Mouse (Mus musculus) forebrain, postnatal 0 days (tissue): ENCODE measurements around the gene Snx8. TPM values are rescaled to one million over a fixed set of nuclear protein-coding genes. Genes with fewer than 3 reads are reported as not detected.

Experiments used
- ATAC-seq: fragments of 200-750 bp; cut with Nextera tagmentation; 2 replicates; pipeline ENCODE4 v1.8.0; 2017; ENCODE audit warnings: mild to moderate bottlenecking, moderate library complexity
- DNase-seq: peaks from one replicate; pipeline ENCODE4 v3.0.0-alpha.2; 2015
- H3K27ac ChIP-seq: fragments of 300-500 bp; sonication (generic); 2 replicates; pipeline ENCODE4 v1.5.1; 2014; ENCODE audit warnings: low read depth, mild to moderate bottlenecking, antibody characterized with exemption, low read length, moderate library complexity, mixed read lengths
- H3K27me3 ChIP-seq: fragments of 300-500 bp; sonication (generic); 2 replicates; pipeline ENCODE4 v1.6.1; 2014; ENCODE audit warnings: mild to moderate bottlenecking, low read length, mixed read lengths; ENCODE audit not compliant: insufficient read depth
- H3K36me3 ChIP-seq: fragments of 300-500 bp; sonication (generic); 2 replicates; pipeline ENCODE4 v1.6.1; 2014; ENCODE audit warnings: mild to moderate bottlenecking, moderate library complexity; ENCODE audit not compliant: insufficient read depth
- H3K4me1 ChIP-seq: fragments of 300-500 bp; sonication (generic); 2 replicates; pipeline ENCODE4 v1.6.1; 2014; ENCODE audit warnings: antibody characterized with exemption; ENCODE audit not compliant: insufficient read depth
- H3K4me2 ChIP-seq: fragments of 300-500 bp; sonication (generic); 2 replicates; pipeline ENCODE4 v1.6.1; 2014; ENCODE audit warnings: low read depth, mild to moderate bottlenecking, moderate library complexity
- H3K4me3 ChIP-seq: fragments of 300-500 bp; sonication (generic); 2 replicates; pipeline ENCODE4 v1.5.1; 2014; ENCODE audit warnings: low read depth, low read length, mixed read lengths
- H3K9ac ChIP-seq: fragments of 300-500 bp; sonication (generic); 2 replicates; pipeline ENCODE4 v1.6.1; 2014; ENCODE audit warnings: mild to moderate bottlenecking
- H3K9me3 ChIP-seq: fragments of 300-500 bp; sonication (generic); 2 replicates; pipeline ENCODE4 v1.6.1; 2016; ENCODE audit warnings: low read length
- CTCF ChIP-seq: sonication (generic); IDR thresholded peaks from 2 replicates; pipeline ENCODE4 v1.5.1; 2016; ENCODE audit warnings: antibody characterized with exemption, control low read depth, low read depth
- WGBS: fragments of 180-500 bp; shearing (Covaris S2); extraction: QIAGEN DNeasy Blood & Tissue Kit; methylation state at CpG from one replicate; pipeline ENCODE4 v1.1.7; 2014; 5-methylcytosine and 5-hydroxymethylcytosine counted together
- polyA plus RNA-seq: library from polyadenylated mRNA; unstranded; fragments of >200 nt; fragmentation: Nextera tagmentation; extraction: Ambion mirVana; gene quantifications from 2 replicates; pipeline ENCODE4 v1.2.1, GENCODE M21; 2015
- total RNA-seq: library from RNA; depleted of rRNA; stranded (reverse); fragments of >200 nt; gene quantifications from 2 replicates; pipeline ENCODE4 v1.2.3, GENCODE M21; 2014

Snx8 gene
- total and polyA plus RNA-seq, 2 experiments from 2014 or later = 31.1 to 54.6 TPM

DNA sequence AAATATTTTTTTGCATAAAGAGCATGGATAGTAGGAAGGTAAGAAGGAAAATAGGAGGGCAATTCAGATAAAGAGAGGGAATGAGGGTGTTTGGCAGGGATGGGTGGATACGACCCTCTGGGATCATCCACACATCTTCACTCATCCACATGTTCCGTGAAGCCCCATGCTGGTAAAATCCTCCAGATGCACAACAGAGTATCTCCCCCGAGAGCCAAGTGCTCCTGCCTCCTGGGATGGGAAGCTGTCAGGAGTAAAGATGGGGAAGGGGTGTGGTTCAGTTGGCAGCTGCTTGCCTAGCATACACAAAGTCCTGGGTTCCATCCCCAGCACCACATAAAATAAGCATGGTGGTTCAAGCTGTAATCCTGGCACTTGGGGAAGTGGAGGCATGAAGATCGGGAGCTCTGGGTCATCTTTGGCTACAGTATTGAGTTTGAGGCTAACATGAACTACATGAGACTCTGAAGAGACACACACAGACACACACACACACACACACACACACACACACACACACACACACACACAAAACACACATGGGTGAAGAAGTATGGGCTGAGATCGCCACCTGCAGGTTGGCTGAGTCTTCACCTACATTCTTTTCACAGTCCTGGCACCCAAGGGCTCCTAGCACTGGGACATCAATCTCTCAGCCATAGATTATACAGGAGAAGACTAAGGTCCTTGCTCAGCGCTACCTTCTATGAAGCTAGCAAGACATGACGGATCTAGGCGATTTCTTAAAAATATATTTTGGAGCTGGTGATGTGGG is 7.3 kb upstream of the Snx8 start:
- no peak overlapping the region for H3K27ac ChIP-seq
- H3K4me3 ChIP-seq = no peak overlapping the region
- no peak overlapping the region for H3K4me2 ChIP-seq
- no peaks in the 10 kb centered on the region for H3K4me1 ChIP-seq
- DNase-seq = peak; percentile 24
- 62% methylated on average over 8 of the region's 8 CpGs for WGBS
- H3K9me3 ChIP-seq = no peaks in the 10 kb centered on the region
- no peak for ATAC-seq
- TF ChIP-seq CTCF = peak; percentile 67
- no peak overlapping the region for H3K9ac ChIP-seq
- no peaks in the 10 kb centered on the region for H3K36me3 ChIP-seq
- H3K27me3 ChIP-seq = no peaks in the 10 kb centered on the region; the same call in 1 of the 2 replicates

GRCm38 (mm10) chr5:140392701-140393100 is 3.6 kb upstream of the Snx8 start:
- no peaks in the 10 kb centered on the region; the same call in 1 of the 2 replicates for H3K27me3 ChIP-seq
- ATAC-seq = no peak

DNA sequence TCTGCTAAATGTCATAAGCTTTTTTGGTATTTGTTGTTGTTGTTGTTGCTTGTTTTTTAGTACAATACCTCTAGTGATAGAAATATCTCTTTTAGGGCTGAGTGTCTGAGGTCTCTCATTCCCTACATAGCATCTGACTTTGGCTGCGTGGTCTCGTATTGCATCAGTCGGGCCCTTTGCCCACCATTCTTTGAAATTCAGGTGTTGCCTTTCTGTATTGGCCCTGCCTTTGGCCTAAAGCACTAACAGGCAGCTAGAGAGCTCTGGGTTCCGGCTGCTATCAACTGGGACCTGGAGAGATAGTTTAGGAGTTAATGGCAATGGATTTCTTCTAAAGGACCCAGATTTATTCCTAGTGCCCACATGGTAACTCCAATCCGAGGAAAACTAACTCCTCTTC is 2.9 kb upstream of the Snx8 start:
- Histone ChIP-seq H3K9ac (no peak overlapping the region), H3K4me1 (0 out of 2 replicates have a peak, but pooled peaks cover 3% of the 10 kb centered on the region), H3K4me3 (no peak overlapping the region), H3K27me3 (no peaks in the 10 kb centered on the region; the same call in 1 of the 2 replicates), H3K4me2 (no peak overlapping the region), H3K27ac (no peak overlapping the region), H3K9me3 (no peaks in the 10 kb centered on the region), H3K36me3 (no peaks in the 10 kb centered on the region)
- TF ChIP-seq CTCF = no peak
- WGBS = 96% methylated on average over 5 of the region's 5 CpGs
- no peak for DNase-seq
- no peak for ATAC-seq

More at GRCm38 (mm10) chr5:140392701-140393100, 3.6 kb upstream of the Snx8 start:
- DNase-seq = no peak
- Histone ChIP-seq H3K4me3 (no peak overlapping the region), H3K9ac (no peak overlapping the region), H3K9me3 (no peaks in the 10 kb centered on the region), H3K27ac (no peak overlapping the region), H3K4me1 (0 out of 2 replicates have a peak, but pooled peaks cover 3% of the 10 kb centered on the region), H3K4me2 (no peak overlapping the region), H3K36me3 (no peaks in the 10 kb centered on the region)
- no peak for TF ChIP-seq CTCF
- WGBS = 95% methylated on average over 3 of the region's 3 CpGs

DNA sequence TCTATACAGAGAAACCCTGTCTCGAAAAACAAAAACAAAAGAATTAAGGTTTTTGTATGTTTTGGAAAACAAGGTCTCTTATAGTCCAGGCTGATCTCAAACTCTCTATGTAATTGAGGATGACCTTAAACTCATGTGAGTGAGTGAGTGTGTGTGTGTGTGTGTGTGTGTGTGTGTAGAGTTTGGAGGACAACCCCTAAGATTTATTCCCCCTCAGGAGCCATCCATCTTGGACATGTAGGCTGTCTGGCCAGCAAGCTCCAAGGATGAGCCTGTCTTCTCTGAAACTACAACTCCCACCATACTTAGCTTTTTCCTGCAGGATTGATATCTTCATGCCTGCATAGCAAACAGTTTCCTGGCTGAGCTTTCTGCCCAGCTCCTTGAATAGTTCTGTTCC is 2.4 kb upstream of the Snx8 start:
- no peak overlapping the region for H3K4me3 ChIP-seq
- H3K4me2 ChIP-seq = no peak overlapping the region
- DNase-seq = no peak
- no peak overlapping the region for H3K9ac ChIP-seq
- H3K36me3 ChIP-seq = no peaks in the 10 kb centered on the region
- ATAC-seq = no peak
- TF ChIP-seq CTCF = no peak
- no peak overlapping the region for H3K27ac ChIP-seq
- no peaks in the 10 kb centered on the region for H3K9me3 ChIP-seq
- H3K27me3 ChIP-seq = no peaks in the 10 kb centered on the region; the same call in 1 of the 2 replicates
- WGBS = 84% methylated on average over 1 of the region's 1 CpGs
- 0 out of 2 replicates have a peak, but pooled peaks cover 3% of the 10 kb centered on the region for H3K4me1 ChIP-seq

DNA sequence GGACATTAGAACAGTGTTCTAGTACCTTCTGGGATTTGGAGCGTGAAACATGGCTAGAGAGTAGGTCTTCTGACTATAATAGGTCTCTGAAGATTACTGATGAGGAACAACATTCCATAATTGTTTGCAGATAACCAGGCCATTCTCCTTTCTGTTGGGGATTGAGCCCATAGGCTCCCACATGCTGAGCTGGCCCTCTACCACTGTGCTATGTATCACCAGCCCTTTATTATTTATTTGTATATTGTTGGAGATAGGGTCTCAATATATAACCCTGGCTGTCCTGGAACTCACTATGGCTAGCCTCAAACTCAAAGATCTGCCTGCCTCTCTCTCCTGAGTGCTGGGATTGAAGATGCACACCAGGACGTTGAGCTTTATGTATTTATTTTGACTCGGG is 585 bp upstream of the Snx8 start:
- Histone ChIP-seq H3K27ac (no peak overlapping the region), H3K4me3 (peak overlapping the region; percentile 52; the same call in 1 of the 2 replicates), H3K4me2 (peak overlapping the region; percentile 90), H3K4me1 (0 out of 2 replicates have a peak, but pooled peaks cover 3% of the 10 kb centered on the region), H3K36me3 (no peaks in the 10 kb centered on the region), H3K27me3 (no peaks in the 10 kb centered on the region; the same call in 1 of the 2 replicates), H3K9ac (0 out of 2 replicates have a peak overlapping the region, but pooled peaks have one; percentile 58), H3K9me3 (no peaks in the 10 kb centered on the region)
- TF ChIP-seq CTCF = no peak
- ATAC-seq = no peak
- DNase-seq = no peak
- 62% methylated on average over 3 of the region's 3 CpGs for WGBS

DNA sequence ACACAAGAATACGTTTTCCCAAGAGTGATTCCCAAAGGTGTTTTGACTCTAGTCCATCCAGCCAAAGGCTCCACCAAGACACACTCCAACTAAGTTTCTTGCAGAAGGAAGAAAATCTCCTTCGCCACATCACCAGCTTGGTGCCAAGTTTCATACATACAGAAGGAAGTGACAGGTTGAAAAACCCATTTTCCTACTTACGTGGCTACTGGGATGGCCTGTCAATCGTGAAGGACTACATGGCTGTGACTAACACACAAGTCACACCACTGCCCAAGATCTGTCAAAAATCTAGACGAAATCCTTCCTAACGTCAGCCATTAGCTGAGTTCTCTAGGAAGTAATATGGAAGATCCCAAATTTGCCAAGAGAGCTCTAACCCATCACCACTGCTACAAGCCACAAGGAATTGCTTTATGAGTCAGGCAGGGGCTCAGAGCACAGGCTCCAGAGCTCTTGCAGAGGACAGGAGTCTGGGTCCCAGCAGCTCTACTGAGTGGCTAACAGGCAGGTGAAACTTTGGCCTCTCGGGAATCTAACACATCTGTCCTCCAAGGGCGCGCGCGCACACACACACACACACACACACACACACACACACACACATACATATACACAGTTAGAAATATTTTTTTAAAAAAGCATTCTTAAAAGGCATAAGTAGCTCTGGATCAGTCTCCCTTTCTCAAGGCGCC is 1.1 kb downstream of the Snx8 start:
- H3K36me3 ChIP-seq = no peaks in the 10 kb centered on the region
- 0 out of 2 replicates have a peak, but pooled peaks cover 3% of the 10 kb centered on the region for H3K4me1 ChIP-seq
- peak overlapping the region; percentile 90 for H3K4me2 ChIP-seq
- ATAC-seq (no peak), DNase-seq (no peak)
- no peaks in the 10 kb centered on the region for H3K27me3 ChIP-seq
- peak overlapping the region; percentile 52 for H3K4me3 ChIP-seq
- WGBS = 73% methylated on average over 12 of the region's 12 CpGs
- no peaks in the 10 kb centered on the region for H3K9me3 ChIP-seq
- H3K9ac ChIP-seq = no peak overlapping the region
- H3K27ac ChIP-seq = no peak overlapping the region
- no peak for TF ChIP-seq CTCF

- TF ChIP-seq CTCF = no peak
- Histone ChIP-seq H3K4me2 (no peak overlapping the region), H3K4me3 (no peak overlapping the region), H3K27ac (no peak overlapping the region), H3K27me3 (no peaks in the 10 kb centered on the region), H3K36me3 (no peaks in the 10 kb centered on the region), H3K4me1 (0 out of 2 replicates have a peak, but pooled peaks cover 3% of the 10 kb centered on the region), H3K9ac (no peak overlapping the region), H3K9me3 (no peaks in the 10 kb centered on the region)
- WGBS = 87% methylated on average over 7 of the region's 7 CpGs
- DNase-seq (no peak), ATAC-seq (no peak)
Observed at GRCm38 (mm10) chr5:140387236-140387635, 1.8 kb downstream of the Snx8 start.
